Mouse (Mus musculus) kidney, adult 2 months (tissue): ENCODE data around the gene Ufsp1.

Experiments used
- CTCF ChIP-seq: fragments of 200-500 bp; conservative IDR thresholded peaks from 2 replicates; pipeline ENCODE4 v1.5.1; 2011; ENCODE audit warnings: low read depth, mild to moderate bottlenecking, control low read depth, low read length, moderate library complexity, mixed read lengths; ENCODE audit not compliant: insufficient read depth, insufficient read length
- POLR2A ChIP-seq: fragments of 200-500 bp; IDR thresholded peaks from one replicate; pipeline ENCODE4 v1.6.1; 2011; ENCODE audit warnings: low read depth, low read length, control low read depth

DNA sequence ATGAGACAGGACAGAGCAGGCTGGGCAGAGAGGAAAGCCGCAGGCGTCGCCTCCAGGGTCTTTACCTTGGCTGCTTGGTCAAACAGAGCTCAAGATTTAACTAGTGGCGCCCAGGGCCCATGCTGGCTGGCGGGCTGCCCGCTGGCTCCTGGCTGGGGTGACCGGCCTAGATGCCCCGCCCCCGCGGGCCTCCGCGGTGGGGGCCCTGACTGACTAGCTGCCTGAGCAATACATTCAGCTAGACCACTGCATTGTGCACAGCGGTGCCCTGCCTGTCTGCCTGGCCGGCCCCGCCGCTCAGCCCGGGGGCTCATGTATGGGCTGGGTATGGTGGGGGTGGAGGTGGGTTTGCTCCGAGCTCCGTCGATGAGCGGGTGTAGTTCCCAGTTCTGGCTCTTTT, 6.8 kb downstream of the Ufsp1 start:
- TF ChIP-seq CTCF = no peak
- no peak for TF ChIP-seq POLR2A
